Mouse (Mus musculus) embryonic fibroblast, embryonic 13.5 days (primary cell): ENCODE data around the gene Cd300lb. TPM values are rescaled to one million over a fixed set of nuclear protein-coding genes. Genes with fewer than 3 reads are reported as not detected.
A peak's percentile ranks its signal among the peaks of the same experiment; 100 is the strongest.

Experiments used
- H3K27ac ChIP-seq: 2 replicates; pipeline ENCODE4 v1.5.1; 2012; ENCODE audit warnings: low read length, control low read depth, inconsistent platforms; ENCODE audit not compliant: insufficient read depth
- H3K4me1 ChIP-seq: 2 replicates; pipeline ENCODE4 v1.6.1; 2011; ENCODE audit warnings: low read length; ENCODE audit not compliant: control insufficient read depth, insufficient read depth
- H3K4me3 ChIP-seq: 2 replicates; pipeline ENCODE4 v1.5.1; 2011; ENCODE audit warnings: mild to moderate bottlenecking, control low read depth, low read length; ENCODE audit not compliant: insufficient read depth
- CTCF ChIP-seq: IDR thresholded peaks from 2 replicates; pipeline ENCODE4 v1.5.1; 2011; ENCODE audit warnings: mild to moderate bottlenecking, control low read depth, low read length, moderate library complexity, borderline replicate concordance; ENCODE audit not compliant: insufficient read depth
- POLR2A ChIP-seq: IDR thresholded peaks from 2 replicates; pipeline ENCODE4 v1.6.1; 2011; ENCODE audit warnings: low read depth, mild to moderate bottlenecking, control low read depth, low read length, moderate library complexity
- polyA plus RNA-seq: library from polyadenylated mRNA; stranded (reverse); fragments of >200 nt; gene quantifications from 2 replicates; pipeline ENCODE4 v1.2.4, GENCODE M21; 2011; ENCODE audit warnings: low read depth; ENCODE audit not compliant: missing spikeins, insufficient read length

Gene Cd300lb
- polyA plus RNA-seq = 0.48 and 1.1 TPM in 2 replicates

GRCm38 (mm10) chr11:114934144-114934543 is at the start of gene Cd300lb:
Gene Cd300lb (minus strand): TSS chr11:114934386.
- TF ChIP-seq CTCF = no peak
- TF ChIP-seq POLR2A = no peak
- Histone ChIP-seq H3K4me1 (peaks cover 19% of the 10 kb centered on the region), H3K4me3 (no peak within 1 kb of the TSS), H3K27ac (no peak within 1 kb of the TSS)

- TF ChIP-seq CTCF (no peak), POLR2A (no peak)
- no peaks in the 10 kb centered on the region for H3K4me1 ChIP-seq
- no peak overlapping the region for H3K4me3 ChIP-seq
- H3K27ac ChIP-seq = no peak overlapping the region
Observed at GRCm38 (mm10) chr11:114981866-114982265, 47.7 kb upstream of the Cd300lb start.

- TF ChIP-seq CTCF (no peak), POLR2A (no peak)
- Histone ChIP-seq H3K4me1 (no peaks in the 10 kb centered on the region), H3K4me3 (no peak overlapping the region), H3K27ac (no peak overlapping the region)
Observed at GRCm38 (mm10) chr11:114972726-114973125, 38.5 kb upstream of the Cd300lb start.

- no peak for TF ChIP-seq POLR2A
- TF ChIP-seq CTCF = no peak
- H3K4me1 ChIP-seq = no peaks in the 10 kb centered on the region
- no peak within 1 kb of the TSS for H3K27ac ChIP-seq
- no peak within 1 kb of the TSS for H3K4me3 ChIP-seq
Observed at GRCm38 (mm10) chr11:114968752-114969207, 34.6 kb upstream of the Cd300lb start, which contains the start of gene Cd300c. Gene Cd300c (minus strand): TSS chr11:114969157.

- Histone ChIP-seq H3K27ac (no peak overlapping the region), H3K4me3 (no peak overlapping the region)
- TF ChIP-seq CTCF = no peak
- no peak for TF ChIP-seq POLR2A
Observed at GRCm38 (mm10) chr11:114965182-114965828, 31.1 kb upstream of the Cd300lb start.

GRCm38 (mm10) chr11:114960369-114960768 is 26.2 kb upstream of the Cd300lb start:
- no peaks in the 10 kb centered on the region for H3K4me1 ChIP-seq
- no peak overlapping the region for H3K4me3 ChIP-seq
- no peak for TF ChIP-seq CTCF
- no peak for TF ChIP-seq POLR2A
- no peak overlapping the region for H3K27ac ChIP-seq

More at GRCm38 (mm10) chr11:114965182-114965828, 31.1 kb upstream of the Cd300lb start:
- H3K4me1 ChIP-seq = no peaks in the 10 kb centered on the region

GRCm38 (mm10) chr11:114933591-114933990 is 595 bp downstream of the Cd300lb start:
- peaks cover 20% of the 10 kb centered on the region for H3K4me1 ChIP-seq
- H3K27ac ChIP-seq = no peak overlapping the region
- no peak overlapping the region for H3K4me3 ChIP-seq
- TF ChIP-seq CTCF (no peak), POLR2A (no peak)

GRCm38 (mm10) chr11:114931041-114931440 is 3.1 kb downstream of the Cd300lb start:
- no peak overlapping the region for H3K4me3 ChIP-seq
- peaks cover 20% of the 10 kb centered on the region for H3K4me1 ChIP-seq
- no peak overlapping the region for H3K27ac ChIP-seq
- TF ChIP-seq CTCF = no peak
- TF ChIP-seq POLR2A = no peak

- Histone ChIP-seq H3K4me1 (peaks cover 19% of the 10 kb centered on the region), H3K4me3 (no peak overlapping the region), H3K27ac (peak overlapping the region; percentile 73)
- TF ChIP-seq CTCF (no peak), POLR2A (no peak)
Observed at GRCm38 (mm10) chr11:114929581-114929980, 4.6 kb downstream of the Cd300lb start.

- Histone ChIP-seq H3K4me3 (no peak overlapping the region), H3K27ac (no peak overlapping the region), H3K4me1 (no peaks in the 10 kb centered on the region)
- no peak for TF ChIP-seq CTCF
- TF ChIP-seq POLR2A = no peak
Observed at GRCm38 (mm10) chr11:114923961-114924360, 10.2 kb downstream of the Cd300lb start.

- Histone ChIP-seq H3K4me1 (no peaks in the 10 kb centered on the region), H3K27ac (no peak overlapping the region), H3K4me3 (no peak overlapping the region)
- TF ChIP-seq CTCF = no peak
- TF ChIP-seq POLR2A = no peak
Observed at GRCm38 (mm10) chr11:114922439-114922838, 11.7 kb downstream of the Cd300lb start.
